Mouse (Mus musculus) ES-Bruce4 (cell line): ENCODE results near the gene Il1rl2. TPM values are rescaled to one million over a fixed set of nuclear protein-coding genes. Genes with fewer than 3 reads are reported as not detected.

Experiments
- H3K27ac ChIP-seq: 2 replicates; pipeline ENCODE4 v1.5.1; 2012; ENCODE audit warnings: low read length, inconsistent platforms; ENCODE audit not compliant: insufficient read depth
- H3K27me3 ChIP-seq: 2 replicates; pipeline ENCODE4 v1.6.1; 2012; ENCODE audit warnings: mild to moderate bottlenecking, low read length, inconsistent platforms; ENCODE audit not compliant: control insufficient read depth, poor library complexity, insufficient read depth, severe bottlenecking
- H3K36me3 ChIP-seq: 2 replicates; pipeline ENCODE4 v1.6.1; 2012; ENCODE audit warnings: inconsistent platforms, mild to moderate bottlenecking, low read length, moderate library complexity; ENCODE audit not compliant: control insufficient read depth, poor library complexity, insufficient read depth, severe bottlenecking
- H3K4me1 ChIP-seq: one replicate; pipeline ENCODE4 v1.8.1; 2011; ENCODE audit warnings: low read length; ENCODE audit not compliant: control insufficient read depth, insufficient read depth
- H3K4me3 ChIP-seq: 2 replicates; pipeline ENCODE4 v1.5.1; 2011; ENCODE audit warnings: low read depth, mild to moderate bottlenecking, low read length
- H3K9ac ChIP-seq: 2 replicates; pipeline ENCODE4 v1.6.1; 2012; ENCODE audit warnings: low read depth, mild to moderate bottlenecking, inconsistent platforms; ENCODE audit not compliant: poor library complexity, severe bottlenecking
- H3K9me3 ChIP-seq: replicated peaks from 2 replicates; pipeline ENCODE4 v1.6.1; 2012; ENCODE audit warnings: mild to moderate bottlenecking, low read length, inconsistent platforms; ENCODE audit not compliant: control insufficient read depth, poor library complexity, insufficient read depth, severe bottlenecking
- CTCF ChIP-seq: IDR thresholded peaks from one replicate; pipeline ENCODE4 v1.8.1; 2011; ENCODE audit warnings: low read depth, low read length
- EP300 ChIP-seq: IDR thresholded peaks from 2 replicates; pipeline ENCODE4 v1.6.1; 2011; ENCODE audit warnings: low read depth, low read length; ENCODE audit not compliant: insufficient read depth
- POLR2A ChIP-seq: IDR thresholded peaks from one replicate; pipeline ENCODE4 v1.8.1; 2011; ENCODE audit warnings: low read length; ENCODE audit not compliant: insufficient read depth
- polyA plus RNA-seq: library from polyadenylated mRNA; stranded (reverse); fragments of >200 nt; gene quantifications from 2 replicates; pipeline ENCODE4 v1.2.4, GENCODE M21; 2011; ENCODE audit warnings: low read depth; ENCODE audit not compliant: missing spikeins, insufficient read depth, insufficient read length

The Il1rl2 gene
- polyA plus RNA-seq, 1 experiment = 0.30 TPM

GRCm38 (mm10) chr1:40414276-40414675, 89.9 kb downstream of the Il1rl2 start:
- H3K4me1 ChIP-seq = no peaks in the 10 kb centered on the region
- H3K36me3 ChIP-seq = no peaks in the 10 kb centered on the region
- H3K9ac ChIP-seq = no peak overlapping the region
- H3K27ac ChIP-seq = no peak overlapping the region
- no peak for TF ChIP-seq CTCF
- no peak for TF ChIP-seq POLR2A
- no peak for TF ChIP-seq EP300
- no peaks in the 10 kb centered on the region for H3K9me3 ChIP-seq
- no peaks in the 10 kb centered on the region for H3K27me3 ChIP-seq
- H3K4me3 ChIP-seq = no peak overlapping the region

DNA sequence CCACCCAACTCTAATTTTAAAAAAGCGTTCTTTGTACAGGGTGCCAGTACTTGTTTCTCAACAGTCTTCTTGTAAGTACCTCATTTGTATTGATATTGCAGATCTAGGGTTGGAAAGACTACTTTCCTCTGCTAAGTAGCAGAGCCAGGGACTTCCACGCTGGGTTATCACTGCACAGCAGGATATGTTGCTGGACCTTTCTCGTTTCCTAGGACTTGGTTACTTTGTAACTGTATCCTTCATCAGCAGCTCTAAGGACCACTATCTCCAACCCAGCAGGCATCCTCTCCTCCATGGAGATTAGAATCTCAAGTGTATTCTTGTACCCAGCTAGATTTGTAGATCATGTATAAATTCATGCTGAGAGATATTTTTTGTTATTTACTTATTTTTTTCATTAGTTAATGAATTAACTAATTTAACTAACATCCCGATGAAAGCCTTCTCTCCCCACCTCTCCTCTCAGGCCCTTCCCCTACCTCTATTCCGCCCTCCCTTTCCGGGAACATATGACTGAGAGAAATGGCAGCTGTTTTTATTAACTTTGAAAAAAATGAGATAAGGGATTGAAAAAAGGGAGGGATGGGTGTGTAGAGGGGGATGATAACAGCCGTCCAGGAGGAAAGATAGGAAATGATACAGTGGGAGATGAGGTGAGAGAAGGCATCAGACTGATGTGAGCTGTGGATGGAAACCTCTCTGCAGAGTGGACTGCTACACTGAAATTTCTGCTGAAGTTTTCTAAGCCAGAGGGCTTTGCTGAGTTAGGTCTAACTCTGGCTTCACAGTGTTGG, 90.7 kb downstream of the Il1rl2 start:
- H3K27ac ChIP-seq = no peak overlapping the region
- H3K9me3 ChIP-seq = no peaks in the 10 kb centered on the region
- H3K4me1 ChIP-seq = no peaks in the 10 kb centered on the region
- no peak overlapping the region for H3K9ac ChIP-seq
- no peaks in the 10 kb centered on the region for H3K27me3 ChIP-seq
- no peaks in the 10 kb centered on the region for H3K36me3 ChIP-seq
- TF ChIP-seq EP300 = no peak
- TF ChIP-seq POLR2A = no peak
- TF ChIP-seq CTCF = no peak
- no peak overlapping the region for H3K4me3 ChIP-seq

GRCm38 (mm10) chr1:40417034-40417433, 92.6 kb downstream of the Il1rl2 start:
- Histone ChIP-seq H3K27me3 (no peaks in the 10 kb centered on the region; the same call in 1 of the 2 replicates), H3K4me3 (no peak overlapping the region)

More at GRCm38 (mm10) chr1:40417034-40417433, 92.6 kb downstream of the Il1rl2 start:
- H3K9me3 ChIP-seq = no peaks in the 10 kb centered on the region
- H3K4me1 ChIP-seq = no peaks in the 10 kb centered on the region
- TF ChIP-seq EP300 (no peak), CTCF (no peak), POLR2A (no peak)
- no peaks in the 10 kb centered on the region for H3K36me3 ChIP-seq
- no peak overlapping the region for H3K27ac ChIP-seq
- H3K9ac ChIP-seq = no peak overlapping the region

Other genes with a start within 250 kb of the Il1rl2 start
- 0.23 and 0.49 TPM in 2 replicates for gene Il1r1, start 99.5 kb upstream of the Il1rl2 start, polyA plus RNA-seq
- 0.18 and 0.41 TPM in 2 replicates for gene Il1rl1, start 105.0 kb downstream of the Il1rl2 start, polyA plus RNA-seq
- gene Il18r1, start 140.9 kb downstream of the Il1rl2 start, polyA plus RNA-seq = not detected in 2 replicates
- gene Il18rap, start 190.8 kb downstream of the Il1rl2 start, polyA plus RNA-seq = not detected in 2 replicates